Mouse (Mus musculus): Measurements from ENCODE around the gene Tada2a. TPM values are rescaled to one million over a fixed set of nuclear protein-coding genes. Genes with fewer than 3 reads are reported as not detected.

Tada2a gene
- polyA plus RNA-seq (2017; shearing (Covaris generic)) = 10 to 100 TPM; 10.5 to 13.8 TPM

- ATAC-seq = peak; percentile 84
Observed at GRCm38 (mm10) chr11:84128943-84129798, at the start of gene Tada2a, which contains the start of gene Acaca. Gene Tada2a, minus strand, starts transcription at chr11:84129600. Gene Acaca, plus strand, starts transcription at chr11:84129672.

DNA sequence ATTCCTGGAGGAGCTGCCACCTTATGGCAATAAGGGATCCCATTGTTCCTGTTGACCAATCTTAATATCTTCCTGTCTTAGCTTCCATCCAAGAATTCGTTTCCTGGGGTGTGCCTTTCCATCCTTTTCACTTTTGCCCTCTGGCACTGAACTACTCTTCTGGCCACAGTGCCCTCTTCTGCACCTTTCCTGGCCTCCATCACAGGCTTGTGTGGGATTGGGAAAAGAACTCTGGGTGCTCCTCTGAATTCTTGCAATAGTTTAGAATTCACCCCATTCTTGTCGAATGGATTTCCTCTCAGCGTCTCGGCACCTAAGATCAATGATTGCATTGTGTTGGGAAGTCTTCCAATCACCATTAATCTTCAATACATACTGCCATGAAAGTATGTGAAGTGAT is 49.2 kb upstream of the Tada2a start:
- no peak for ATAC-seq

GRCm38 (mm10) chr11:84172539-84173435 is 43.4 kb upstream of the Tada2a start:
- ATAC-seq = no peak

- ATAC-seq = no peak
Observed at GRCm38 (mm10) chr11:84168701-84169288, 39.4 kb upstream of the Tada2a start.

GRCm38 (mm10) chr11:84167046-84167526 is 37.7 kb upstream of the Tada2a start, which contains the start of gene Gm11437:
Gene Gm11437, minus strand, starts transcription at chr11:84167476.
- no peak for ATAC-seq

- ATAC-seq = no peak
Observed at GRCm38 (mm10) chr11:84164561-84164960, 35.2 kb upstream of the Tada2a start.

DNA sequence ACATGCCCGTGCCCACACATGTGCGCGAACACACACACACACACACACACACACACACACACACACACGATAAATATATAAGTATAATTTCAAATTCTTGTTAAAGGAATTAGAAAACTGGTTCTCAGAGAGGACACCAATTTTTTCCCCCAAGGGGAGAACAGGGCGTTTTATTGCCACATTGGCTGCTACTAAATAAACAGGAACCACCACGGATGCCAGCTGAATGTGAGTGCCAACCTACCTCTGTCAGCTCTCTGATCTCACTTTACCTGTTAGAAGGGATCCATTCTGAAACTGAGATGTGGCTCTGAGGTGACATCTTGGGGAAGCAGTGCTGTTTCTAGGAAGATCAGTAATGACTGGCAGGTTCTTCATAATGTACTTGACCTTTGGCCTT is 34.7 kb upstream of the Tada2a start:
- ATAC-seq = no peak

GRCm38 (mm10) chr11:84156535-84157262 is 27.3 kb upstream of the Tada2a start:
- ATAC-seq = no peak

- no peak for ATAC-seq
Observed at GRCm38 (mm10) chr11:84150884-84151283, 21.5 kb upstream of the Tada2a start.

DNA sequence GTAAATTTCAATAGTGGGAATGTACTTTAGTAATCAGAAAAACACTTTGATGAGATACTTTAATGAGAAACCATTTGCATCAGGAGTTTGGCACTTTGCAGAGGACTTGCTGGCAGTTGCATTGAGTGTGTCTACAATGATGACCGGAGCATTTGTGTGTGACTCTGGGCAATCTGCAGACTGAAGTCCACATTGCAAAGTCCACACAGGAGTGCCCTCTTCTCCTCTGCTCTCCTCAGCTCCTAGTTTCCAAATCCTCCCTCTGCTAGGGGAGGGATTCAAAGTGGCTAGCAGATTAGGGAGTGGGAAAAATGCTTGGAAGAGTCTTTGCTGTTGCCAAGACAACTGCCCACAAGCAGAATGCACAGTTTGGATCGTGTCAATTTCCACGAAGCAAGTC is 16.7 kb upstream of the Tada2a start:
- ATAC-seq = no peak

DNA sequence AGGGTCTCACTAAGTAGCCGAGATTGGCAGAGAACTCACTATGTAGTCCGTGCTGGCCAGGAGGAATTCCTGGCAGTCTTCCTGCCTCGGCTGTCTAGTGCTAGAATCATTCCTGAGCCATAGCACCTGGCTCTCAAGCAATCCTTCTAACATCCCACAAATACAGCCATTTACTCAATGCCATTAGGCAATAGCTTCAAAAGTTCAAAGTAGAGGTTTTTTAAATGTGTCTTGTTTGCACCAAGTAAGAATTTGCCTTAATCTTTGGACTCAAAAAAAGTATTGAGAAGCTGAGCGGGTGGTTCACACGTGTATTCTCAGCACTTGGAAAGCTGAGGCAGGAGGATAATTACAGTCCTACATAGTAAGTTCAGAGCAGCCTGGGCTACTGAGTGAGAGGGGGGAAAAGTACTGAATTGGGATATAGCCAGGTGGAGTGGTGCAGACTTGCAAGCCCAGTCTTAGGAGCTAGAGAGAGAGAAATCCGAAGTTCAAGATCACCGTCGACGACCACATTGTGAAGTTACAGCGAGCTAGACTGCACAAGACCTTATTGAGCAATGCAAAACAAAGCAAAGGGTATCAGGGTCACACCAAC is 15.9 kb upstream of the Tada2a start:
- ATAC-seq = no peak

DNA sequence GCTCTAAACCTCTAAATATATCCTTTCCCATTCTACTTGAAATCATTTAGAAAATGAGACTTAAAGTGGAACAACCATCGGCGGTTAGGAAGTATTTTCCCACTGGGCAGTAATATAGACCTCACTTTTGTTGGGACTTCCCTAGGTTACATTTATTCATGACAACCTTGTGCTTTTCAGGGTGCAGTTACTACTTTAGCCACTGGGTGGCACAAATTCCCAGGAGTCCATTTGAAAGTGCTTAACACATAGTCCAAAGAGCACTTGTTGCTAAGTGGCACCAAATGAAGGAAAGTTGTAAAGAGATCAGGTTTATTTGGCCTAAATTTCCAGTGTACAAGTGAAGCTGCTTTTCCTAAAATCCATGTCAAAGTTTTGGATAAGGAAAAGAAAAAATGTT is 12.4 kb upstream of the Tada2a start:
- ATAC-seq = no peak

- no peak for ATAC-seq
Observed at GRCm38 (mm10) chr11:84136453-84136852, 7.1 kb upstream of the Tada2a start.

DNA sequence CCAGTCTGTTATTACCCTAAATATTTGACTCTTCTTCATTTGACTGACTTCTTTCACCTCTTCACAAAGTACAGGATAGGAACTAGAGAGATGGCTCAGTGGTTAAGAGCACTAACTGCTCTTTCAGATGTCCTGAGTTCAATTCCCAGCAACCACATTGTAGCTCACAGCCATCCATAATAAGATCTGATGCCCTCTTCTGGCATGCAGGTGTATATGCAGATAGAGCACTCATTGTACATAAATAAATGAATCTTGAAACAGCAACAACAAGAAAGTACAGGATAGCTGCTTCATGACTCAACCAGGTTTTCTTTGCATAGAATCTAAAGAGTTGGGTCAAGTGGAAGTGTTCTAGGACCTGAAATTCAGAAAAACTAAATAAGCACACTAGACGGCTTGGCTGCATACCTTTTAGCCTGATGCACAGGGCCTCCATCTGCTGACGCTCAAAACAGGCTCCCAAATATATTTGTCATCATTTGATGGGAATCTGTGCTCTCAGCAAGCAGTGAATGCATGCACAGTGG is 5.0 kb upstream of the Tada2a start:
- ATAC-seq = no peak

- ATAC-seq = no peak
Observed at GRCm38 (mm10) chr11:84129799-84130185, 392 bp upstream of the Tada2a start.

GRCm38 (mm10) chr11:84127977-84128376 is 1.4 kb downstream of the Tada2a start:
- no peak for ATAC-seq

DNA sequence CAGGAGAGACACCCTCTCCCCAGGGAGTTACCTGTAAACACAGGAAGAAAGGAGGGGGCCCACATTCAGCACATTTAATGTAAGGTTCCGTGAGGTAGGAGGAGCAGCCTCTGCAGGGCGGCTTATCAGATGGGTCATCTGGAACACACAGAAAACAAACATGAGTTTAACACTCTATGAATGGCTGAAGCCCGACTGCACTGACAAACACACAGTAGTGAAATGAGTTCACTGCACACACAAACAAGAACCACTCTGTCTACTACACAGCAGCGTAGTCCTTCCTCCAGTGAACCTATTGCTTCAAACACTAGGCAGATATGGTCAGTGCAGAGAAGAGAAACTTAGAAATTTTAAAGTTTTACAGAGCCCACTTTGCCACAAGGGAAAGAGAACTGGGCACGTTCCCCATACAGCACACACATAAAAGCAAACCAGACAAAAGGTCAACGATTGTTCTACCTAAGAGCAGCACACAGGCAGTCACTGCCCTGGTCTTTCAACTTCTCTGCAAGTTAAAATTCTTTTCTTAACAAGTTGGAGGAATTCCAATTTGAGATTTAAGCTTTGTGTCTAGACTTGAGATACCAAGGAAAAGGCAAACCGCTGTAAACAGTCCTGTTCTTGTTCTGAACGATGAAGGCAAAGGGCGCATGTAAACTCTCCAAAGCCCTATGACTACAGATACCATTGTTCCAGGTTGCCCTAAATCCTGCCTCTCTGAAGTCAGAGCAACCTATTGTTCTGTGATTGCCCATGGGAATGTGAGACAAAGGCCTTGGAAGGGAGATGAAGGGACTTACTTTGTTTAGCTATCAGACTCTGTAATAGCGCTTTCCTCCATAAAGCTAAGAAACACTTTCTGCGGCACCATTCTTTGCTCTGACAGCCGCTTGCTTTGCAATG is 8.1 kb downstream of the Tada2a start:
- ATAC-seq = no peak

DNA sequence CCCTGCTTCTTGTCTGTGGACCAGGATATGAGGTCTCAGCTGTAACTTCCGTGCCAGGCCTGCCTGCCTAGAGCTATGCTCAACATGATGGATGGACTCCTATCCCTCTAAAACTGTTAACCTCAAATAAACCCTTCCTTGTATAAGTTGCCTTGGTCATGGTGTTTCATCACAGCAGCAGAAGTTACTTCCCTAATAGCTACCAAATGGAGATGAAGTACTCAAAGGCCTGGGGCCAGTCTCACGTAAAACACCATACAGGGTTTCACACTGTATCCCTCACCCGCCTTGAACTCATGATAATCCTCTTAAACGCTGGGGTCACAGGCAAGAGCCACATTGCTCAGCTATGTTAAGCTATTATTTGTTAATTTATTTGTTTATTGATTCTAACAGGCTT is 12.0 kb downstream of the Tada2a start:
- no peak for ATAC-seq

GRCm38 (mm10) chr11:84116221-84116620 is 13.2 kb downstream of the Tada2a start:
- no peak for ATAC-seq

GRCm38 (mm10) chr11:84115646-84116045 is 13.8 kb downstream of the Tada2a start:
- no peak for ATAC-seq

Data from CD4-positive, CD25-positive, alpha-beta regulatory T cell, adult 4 months (primary cell).